Mouse (Mus musculus) heart, embryonic 15.5 days (tissue): Measurements from ENCODE around the gene Rbm10. TPM values are rescaled to one million over a fixed set of nuclear protein-coding genes. Genes with fewer than 3 reads are reported as not detected.

ENCODE experiments used
- ATAC-seq: fragments of 200-750 bp; cut with Nextera tagmentation; replicated peaks from 2 replicates; pipeline ENCODE4 v1.8.0; 2017; ENCODE audit warnings: low read depth, moderate TSS enrichment; ENCODE audit not compliant: insufficient number of reproducible peaks, insufficient read depth, low FRiP score
- H3K27ac ChIP-seq: fragments of 300-500 bp; sonication (generic); 2 replicates; pipeline ENCODE4 v1.5.1; 2015; ENCODE audit warnings: mild to moderate bottlenecking, inconsistent platforms
- H3K27me3 ChIP-seq: fragments of 300-500 bp; sonication (generic); 2 replicates; pipeline ENCODE4 v1.6.1; 2015; ENCODE audit warnings: inconsistent platforms
- H3K36me3 ChIP-seq: fragments of 300-500 bp; sonication (generic); 2 replicates; pipeline ENCODE4 v1.6.1; 2015; ENCODE audit warnings: mild to moderate bottlenecking, inconsistent platforms
- H3K4me1 ChIP-seq: fragments of 300-500 bp; sonication (generic); replicated peaks from 2 replicates; pipeline ENCODE4 v1.6.1; 2015; ENCODE audit warnings: inconsistent platforms
- H3K4me2 ChIP-seq: fragments of 300-500 bp; sonication (generic); 2 replicates; pipeline ENCODE4 v1.6.1; 2015; ENCODE audit warnings: inconsistent platforms, mild to moderate bottlenecking, moderate library complexity
- H3K4me3 ChIP-seq: fragments of 300-500 bp; sonication (generic); 2 replicates; pipeline ENCODE4 v1.5.1; 2015; ENCODE audit warnings: mild to moderate bottlenecking, inconsistent platforms
- H3K9ac ChIP-seq: fragments of 300-500 bp; sonication (generic); 2 replicates; pipeline ENCODE4 v1.6.1; 2015; ENCODE audit warnings: mild to moderate bottlenecking, inconsistent platforms
- H3K9me3 ChIP-seq: fragments of 300-500 bp; sonication (generic); replicated peaks from 2 replicates; pipeline ENCODE4 v1.6.1; 2016; ENCODE audit warnings: inconsistent platforms
- WGBS: fragments of 180-500 bp; shearing (Covaris S2); methylation state at CpG from one replicate; pipeline ENCODE4 v1.1.7; 2015; ENCODE audit warnings: mixed read lengths; 5-methylcytosine and 5-hydroxymethylcytosine counted together
- polyA plus RNA-seq: library from polyadenylated mRNA; unstranded; fragments of >200 nt; fragmentation: Nextera tagmentation; extraction: Ambion mirVana; gene quantifications from 2 replicates; pipeline ENCODE4 v1.2.1, GENCODE M21; 2015

Gene Rbm10
- polyA plus RNA-seq, 1 experiment from 2014 or later: 33.2 TPM

DNA sequence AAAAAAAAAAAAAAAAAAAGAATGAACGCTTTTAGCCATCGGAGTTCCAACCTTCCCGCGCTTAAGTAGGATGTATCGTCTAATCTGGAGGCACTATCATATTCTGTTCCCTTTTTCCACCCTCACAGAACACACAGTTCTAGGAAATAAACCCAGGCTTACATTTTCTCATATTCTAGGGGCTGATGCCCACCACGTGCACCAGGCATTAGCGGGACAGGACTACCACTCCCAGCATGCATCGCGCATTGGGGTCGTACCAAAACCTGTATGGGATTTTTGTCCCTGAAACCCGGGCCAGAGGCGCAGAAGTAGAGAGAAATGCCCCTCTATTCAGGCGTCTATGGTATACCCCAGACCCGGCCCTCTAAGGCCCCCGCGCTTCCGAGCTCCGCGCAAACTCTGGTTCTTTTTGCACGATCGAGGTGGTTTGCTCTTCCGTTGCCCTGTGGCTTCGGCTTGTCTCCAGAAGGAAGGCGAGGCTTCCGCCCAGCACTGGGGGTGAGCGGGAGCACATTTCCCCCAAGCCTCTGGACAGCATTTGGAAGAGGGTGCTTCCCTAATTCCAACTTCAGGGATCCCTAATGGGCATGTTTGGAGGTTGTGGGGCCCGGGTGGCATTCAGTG lies 40.8 kb downstream of the Rbm10 start, which contains the start of gene Uba1:
Uba1 (plus strand) TSS at position 301 of the 627 bp plus-strand sequence.
- H3K9me3 ChIP-seq: no peaks in the 10 kb centered on the region
- H3K4me2 ChIP-seq: peak within 1 kb of the TSS; percentile 85
- peak; percentile 87 for ATAC-seq
- H3K4me1 ChIP-seq: no peaks in the 10 kb centered on the region
- no peaks in the 10 kb centered on the region for H3K36me3 ChIP-seq
- peak within 1 kb of the TSS; percentile 74 for H3K27ac ChIP-seq
- peak within 1 kb of the TSS; percentile 58 for H3K9ac ChIP-seq
- 14% methylated on average over 27 of the region's 27 CpGs for WGBS
- H3K4me3 ChIP-seq: peak within 1 kb of the TSS; percentile 61
- H3K27me3 ChIP-seq: no peaks in the 10 kb centered on the region

DNA sequence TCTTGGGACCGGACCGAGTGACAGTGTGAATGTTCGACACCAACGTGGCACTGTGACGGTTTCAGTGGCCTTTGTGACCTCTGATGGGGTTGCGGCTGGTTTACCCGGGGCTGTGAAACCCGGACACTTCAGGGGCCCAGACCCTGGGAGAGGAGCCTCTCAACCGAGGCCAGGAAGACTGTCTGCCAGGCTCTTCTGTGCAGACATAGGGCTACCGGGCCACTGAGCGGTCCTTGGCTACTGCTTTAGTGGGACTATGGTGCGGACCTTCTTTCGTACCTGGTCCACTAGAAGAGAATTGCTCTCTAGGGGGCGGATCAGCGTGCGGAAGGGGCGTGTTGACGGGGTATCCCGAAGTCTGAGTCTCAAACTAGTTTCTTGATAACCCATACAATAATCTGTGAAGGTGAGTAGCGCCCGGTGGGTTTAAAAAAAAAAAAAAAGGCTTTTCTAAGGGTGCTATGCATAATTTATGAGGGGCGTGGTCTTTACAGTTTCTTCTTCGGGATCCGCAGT lies 41.6 kb downstream of the Rbm10 start:
- H3K27me3 ChIP-seq: no peaks in the 10 kb centered on the region
- no peaks in the 10 kb centered on the region for H3K9me3 ChIP-seq
- peaks cover 1% of the 10 kb centered on the region; the same call in 1 of the 2 replicates for H3K4me1 ChIP-seq
- peak overlapping the region; percentile 61 for H3K4me3 ChIP-seq
- no peak for ATAC-seq
- H3K9ac ChIP-seq: peak overlapping the region; percentile 58
- peak overlapping the region; percentile 74; the same call in 1 of the 2 replicates for H3K27ac ChIP-seq
- no peaks in the 10 kb centered on the region for H3K36me3 ChIP-seq
- peak overlapping the region; percentile 85 for H3K4me2 ChIP-seq
- 13% methylated on average over 24 of the region's 24 CpGs for WGBS

GRCm38 (mm10) chrX:20662317-20662715 lies 45.0 kb downstream of the Rbm10 start:
- 26% methylated on average over 5 of the region's 5 CpGs for WGBS
- no peaks in the 10 kb centered on the region for H3K27me3 ChIP-seq
- H3K4me1 ChIP-seq: peaks cover 17% of the 10 kb centered on the region
- H3K9me3 ChIP-seq: no peaks in the 10 kb centered on the region
- no peak for ATAC-seq
- no peak overlapping the region for H3K9ac ChIP-seq
- no peak overlapping the region for H3K4me2 ChIP-seq
- H3K4me3 ChIP-seq: no peak overlapping the region
- H3K36me3 ChIP-seq: no peaks in the 10 kb centered on the region
- H3K27ac ChIP-seq: no peak overlapping the region

DNA sequence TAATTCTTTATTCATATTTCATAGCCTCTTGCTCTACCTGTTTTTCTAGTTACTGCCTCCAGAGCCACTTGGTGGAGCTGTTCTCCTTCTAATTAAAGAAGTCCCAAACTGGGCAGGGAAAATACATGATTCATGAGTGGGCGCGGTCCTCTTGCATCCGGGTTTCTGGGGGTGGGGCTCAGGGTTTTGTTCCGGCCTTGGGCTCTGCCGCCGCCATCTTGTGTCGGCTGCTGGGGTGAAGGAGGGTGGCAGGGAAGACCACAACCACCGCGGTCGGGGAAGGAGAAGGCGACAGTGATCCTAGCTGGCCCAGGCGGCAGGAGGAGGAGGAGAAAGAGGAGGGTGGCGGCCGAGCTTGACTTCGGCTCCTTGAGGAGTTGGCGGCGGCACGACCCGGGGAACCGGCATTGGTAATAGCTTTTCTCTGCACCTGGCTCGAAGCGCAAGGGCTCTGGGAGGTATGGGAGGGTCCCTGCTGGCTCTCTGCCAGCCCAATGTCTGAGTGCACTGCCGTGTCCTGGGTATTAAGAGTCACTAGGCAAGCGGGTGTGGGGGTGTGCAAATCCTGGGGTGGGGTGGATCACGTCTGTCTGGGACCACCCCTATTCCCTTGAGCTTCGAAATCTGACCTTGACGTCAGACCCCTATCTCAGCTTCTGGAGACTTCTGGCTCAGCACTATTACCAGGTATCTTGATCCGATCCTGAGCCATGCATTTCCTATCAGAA lies 45.6 kb downstream of the Rbm10 start:
- peak overlapping the region; percentile 72 for H3K4me3 ChIP-seq
- H3K27ac ChIP-seq: peak overlapping the region; percentile 85
- peak overlapping the region; percentile 63 for H3K4me2 ChIP-seq
- H3K4me1 ChIP-seq: peaks cover 17% of the 10 kb centered on the region
- H3K9me3 ChIP-seq: no peaks in the 10 kb centered on the region
- no peaks in the 10 kb centered on the region for H3K27me3 ChIP-seq
- peak overlapping the region; percentile 75 for H3K9ac ChIP-seq
- peak; percentile 83 for ATAC-seq
- no peaks in the 10 kb centered on the region for H3K36me3 ChIP-seq
- 17% methylated on average over 24 of the region's 28 CpGs for WGBS

GRCm38 (mm10) chrX:20663444-20663790 lies 46.1 kb downstream of the Rbm10 start:
- Histone ChIP-seq H3K9ac (peak overlapping the region; percentile 75), H3K4me3 (peak overlapping the region; percentile 72), H3K4me2 (peak overlapping the region; percentile 63), H3K27me3 (no peaks in the 10 kb centered on the region), H3K4me1 (peaks cover 17% of the 10 kb centered on the region), H3K27ac (peak overlapping the region; percentile 85), H3K9me3 (no peaks in the 10 kb centered on the region), H3K36me3 (peaks cover 3% of the 10 kb centered on the region; the same call in 1 of the 2 replicates)
- 11% methylated on average over 9 of the region's 9 CpGs for WGBS
- ATAC-seq: no peak

DNA sequence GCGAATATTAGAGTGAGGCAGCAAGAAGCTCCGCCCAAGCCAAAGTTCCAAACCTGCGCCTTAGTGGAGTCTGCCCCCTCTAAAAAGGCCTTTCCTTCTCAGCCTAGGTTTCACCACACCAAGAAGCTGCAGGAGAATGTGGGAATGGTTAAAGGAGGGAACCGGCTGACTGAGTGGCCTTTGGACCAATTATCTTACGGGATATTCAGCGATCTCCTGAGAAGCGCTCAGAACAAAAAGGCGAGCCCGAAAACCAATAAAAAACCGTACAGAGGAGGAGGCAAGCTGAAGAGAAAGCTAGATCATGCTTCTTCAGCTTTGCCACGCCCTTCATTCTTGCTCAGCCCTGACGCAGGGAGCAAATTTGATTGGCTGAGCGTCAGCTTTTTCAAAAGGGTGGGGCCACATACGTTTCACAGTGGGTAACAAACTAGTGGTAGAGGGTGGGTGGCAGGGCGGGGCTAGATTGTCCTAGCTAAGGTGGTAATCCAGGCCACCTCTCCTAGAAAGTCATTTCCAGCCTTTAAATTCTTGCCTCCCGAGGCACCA lies 70.3 kb downstream of the Rbm10 start, which contains the start of gene Cdk16:
Cdk16 (plus strand) TSS at position 436 of the 549 bp plus-strand sequence.
- 11% methylated on average over 16 of the region's 16 CpGs for WGBS
- peak within 1 kb of the TSS; percentile 78 for H3K4me3 ChIP-seq
- ATAC-seq: peak; percentile 89

DNA sequence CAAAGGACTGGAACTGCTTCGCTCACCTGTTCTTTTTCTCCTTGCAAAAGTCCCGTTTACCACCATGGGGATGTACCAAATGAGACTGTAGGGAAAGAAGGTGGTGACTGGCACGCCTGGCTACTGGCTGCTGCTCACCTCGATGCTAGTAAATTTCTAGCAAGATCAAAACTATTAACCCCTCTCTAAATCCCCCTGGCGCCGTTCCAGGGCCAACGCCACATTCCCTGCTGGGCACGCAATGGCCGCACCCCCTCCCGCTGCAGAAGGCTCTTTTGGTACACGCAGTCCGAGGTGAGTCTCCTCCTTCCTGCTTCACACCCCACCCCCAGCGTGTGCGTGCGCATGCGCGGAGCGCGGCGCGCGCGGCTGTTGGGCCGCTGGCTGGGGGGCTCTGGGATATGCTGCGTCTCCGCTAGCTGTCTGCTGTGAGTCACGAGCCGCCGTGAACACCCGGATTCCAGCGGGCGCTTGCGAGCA lies 70.8 kb downstream of the Rbm10 start:
- H3K36me3 ChIP-seq: peaks cover under 1% of the 10 kb centered on the region; the same call in 1 of the 2 replicates
- peak overlapping the region; percentile 99 for H3K27ac ChIP-seq
- no peaks in the 10 kb centered on the region for H3K27me3 ChIP-seq
- no peaks in the 10 kb centered on the region for H3K9me3 ChIP-seq
- peak overlapping the region; percentile 77 for H3K4me2 ChIP-seq
- 12% methylated on average over 30 of the region's 33 CpGs for WGBS
- H3K9ac ChIP-seq: peak overlapping the region; percentile 85
- peak; percentile 90 for ATAC-seq
- peaks cover 20% of the 10 kb centered on the region for H3K4me1 ChIP-seq
- H3K4me3 ChIP-seq: peak overlapping the region; percentile 78

More for the DNA sequence above, 70.3 kb downstream of the Rbm10 start, which contains the start of gene Cdk16:
- no peaks in the 10 kb centered on the region for H3K27me3 ChIP-seq
- peaks cover 20% of the 10 kb centered on the region for H3K4me1 ChIP-seq
- peaks cover 6% of the 10 kb centered on the region; the same call in 1 of the 2 replicates for H3K36me3 ChIP-seq
- H3K27ac ChIP-seq: peak within 1 kb of the TSS; percentile 99
- H3K4me2 ChIP-seq: peak within 1 kb of the TSS; percentile 77
- H3K9ac ChIP-seq: peak within 1 kb of the TSS; percentile 85
- H3K9me3 ChIP-seq: no peaks in the 10 kb centered on the region

GRCm38 (mm10) chrX:20688615-20689014 lies 71.3 kb downstream of the Rbm10 start:
- peak overlapping the region; percentile 78 for H3K4me3 ChIP-seq
- peaks cover 2% of the 10 kb centered on the region; the same call in 1 of the 2 replicates for H3K36me3 ChIP-seq
- H3K27me3 ChIP-seq: no peaks in the 10 kb centered on the region
- peak; percentile 51 for ATAC-seq
- peak overlapping the region; percentile 77 for H3K4me2 ChIP-seq
- H3K9me3 ChIP-seq: no peaks in the 10 kb centered on the region
- peak overlapping the region; percentile 85 for H3K9ac ChIP-seq
- peaks cover 20% of the 10 kb centered on the region for H3K4me1 ChIP-seq
- H3K27ac ChIP-seq: peak overlapping the region; percentile 99
- 10% methylated on average over 16 of the region's 35 CpGs for WGBS

DNA sequence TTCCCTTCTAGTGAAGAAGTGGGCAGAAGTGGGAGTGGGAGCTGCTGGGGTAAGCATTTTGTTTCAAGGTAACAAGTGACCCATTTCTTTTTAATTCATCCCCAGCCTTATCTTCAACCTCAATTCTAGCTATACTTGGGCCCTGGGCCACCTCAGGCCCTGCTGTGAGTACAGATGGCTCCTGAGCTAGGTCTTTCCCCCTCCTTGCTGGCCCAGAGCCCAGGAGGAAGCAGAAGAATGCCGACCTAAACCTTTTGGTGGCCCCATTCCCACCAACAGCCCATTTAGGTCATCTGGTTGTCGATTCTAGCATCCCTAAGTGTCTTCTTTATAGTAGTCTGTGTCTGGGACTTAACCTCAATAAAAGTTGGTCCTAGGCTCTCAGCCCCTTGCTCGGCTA lies 74.3 kb downstream of the Rbm10 start:
- H3K4me2 ChIP-seq: no peak overlapping the region
- H3K27me3 ChIP-seq: no peaks in the 10 kb centered on the region
- no peak overlapping the region for H3K4me3 ChIP-seq
- no peaks in the 10 kb centered on the region for H3K9me3 ChIP-seq
- H3K36me3 ChIP-seq: peaks cover 30% of the 10 kb centered on the region; the same call in 1 of the 2 replicates
- H3K4me1 ChIP-seq: peaks cover 18% of the 10 kb centered on the region
- ATAC-seq: no peak
- H3K27ac ChIP-seq: no peak overlapping the region
- WGBS: 46% methylated on average over 3 of the region's 3 CpGs
- H3K9ac ChIP-seq: no peak overlapping the region

DNA sequence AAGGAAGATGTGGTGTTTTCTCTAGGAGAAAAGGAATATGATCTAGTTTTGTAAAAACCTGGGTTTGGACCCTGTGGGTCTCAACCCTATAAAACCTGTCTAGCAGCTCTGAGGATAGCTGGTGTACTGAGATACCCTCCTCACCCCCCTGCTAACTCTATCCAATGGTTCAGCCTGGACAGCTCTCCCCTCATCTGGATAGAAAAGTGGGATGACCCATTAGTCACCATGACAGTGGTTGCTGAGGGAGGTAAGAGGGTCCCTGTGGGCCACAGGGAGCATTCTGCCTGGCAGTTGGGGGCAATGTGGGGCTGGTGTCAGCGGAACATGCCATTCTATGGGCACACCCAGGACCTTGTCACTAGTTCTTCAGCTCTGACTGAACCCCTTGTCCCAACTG lies 75.3 kb downstream of the Rbm10 start:
- Histone ChIP-seq H3K27me3 (no peaks in the 10 kb centered on the region), H3K9ac (no peak overlapping the region), H3K9me3 (no peaks in the 10 kb centered on the region), H3K27ac (no peak overlapping the region), H3K4me2 (no peak overlapping the region), H3K4me3 (no peak overlapping the region), H3K36me3 (peaks cover 40% of the 10 kb centered on the region; the same call in 1 of the 2 replicates), H3K4me1 (peaks cover 15% of the 10 kb centered on the region)
- 73% methylated on average over 1 of the region's 1 CpGs for WGBS
- ATAC-seq: no peak

- no peak overlapping the region for H3K27ac ChIP-seq
- no peak overlapping the region for H3K4me2 ChIP-seq
- peaks cover 50% of the 10 kb centered on the region; the same call in 1 of the 2 replicates for H3K36me3 ChIP-seq
- H3K9me3 ChIP-seq: no peaks in the 10 kb centered on the region
- no peak for ATAC-seq
- no peaks in the 10 kb centered on the region for H3K27me3 ChIP-seq
- H3K4me3 ChIP-seq: no peak overlapping the region
- WGBS: 66% methylated on average over 4 of the region's 4 CpGs
- H3K4me1 ChIP-seq: peaks cover 2% of the 10 kb centered on the region; the same call in 1 of the 2 replicates
- H3K9ac ChIP-seq: no peak overlapping the region
Observed at GRCm38 (mm10) chrX:20695842-20696241, 78.5 kb downstream of the Rbm10 start.
